Mouse (Mus musculus) testis, adult 2 months (tissue): ENCODE measurements around the gene Sod1.
"Not testable (repeated sequence)": the region's sequence is repeated elsewhere in the genome, so short reads cannot be mapped to it uniquely, and the experiment has no call there.

Experiments used
- CTCF ChIP-seq: fragments of 200-500 bp; IDR thresholded peaks from 2 replicates; pipeline ENCODE4 v1.5.1; 2012; ENCODE audit warnings: low read depth, mild to moderate bottlenecking, inconsistent platforms, low read length, moderate library complexity; ENCODE audit not compliant: control insufficient read depth, insufficient read depth, insufficient replicate concordance
- POLR2A ChIP-seq: fragments of 200-500 bp; IDR thresholded peaks from 2 replicates; pipeline ENCODE4 v1.6.1; 2012; ENCODE audit warnings: low read depth, mild to moderate bottlenecking, inconsistent platforms, low read length, moderate library complexity; ENCODE audit not compliant: control insufficient read depth

DNA sequence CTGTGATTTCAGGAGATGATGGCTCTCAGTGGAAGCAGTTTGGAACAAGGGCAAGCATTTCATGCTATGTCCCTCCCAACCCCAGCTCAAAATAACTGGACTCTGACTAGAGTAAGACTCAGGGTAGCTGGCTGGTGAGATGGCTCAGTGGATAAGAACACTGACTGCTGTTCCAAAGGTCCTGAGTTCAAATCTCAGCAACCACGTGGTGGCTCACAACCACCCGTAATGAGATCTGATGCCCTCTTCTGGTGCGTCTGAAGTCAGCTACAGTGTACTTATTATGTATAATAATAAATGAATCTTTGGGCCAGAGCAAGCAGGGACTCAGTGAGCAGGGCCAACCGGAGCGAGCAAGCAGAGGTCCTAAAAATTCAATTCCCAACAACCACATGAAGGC is 4.7 kb upstream of the Sod1 start:
- TF ChIP-seq POLR2A, CTCF: not testable (repeated sequence)
